Mouse (Mus musculus): ENCODE results near the gene Dmrtc1c1. TPM values are rescaled to one million over a fixed set of nuclear protein-coding genes. Genes with fewer than 3 reads are reported as not detected.
"Not testable (repeated sequence)": the region's sequence is repeated elsewhere in the genome, so short reads cannot be mapped to it uniquely, and the experiment has no call there.

Dmrtc1c1 gene
- total RNA-seq (2021), result not detected
- long read RNA-seq, experiment 1, result 0 reads
- long read RNA-seq, experiment 2, result 0 reads

GRCm38 (mm10) chrX:102802663-102803062, at the start of gene Dmrtc1c1:
Gene Dmrtc1c1, plus strand, starts transcription at chrX:102802963.
- DNase-seq, result not testable (repeated sequence)

- DNase-seq, result no peak
Observed at GRCm38 (mm10) chrX:102765878-102766277, 36.9 kb upstream of the Dmrtc1c1 start.

GRCm38 (mm10) chrX:102812311-102812710, 9.5 kb downstream of the Dmrtc1c1 start:
- no peak for DNase-seq

- not testable (repeated sequence) for DNase-seq
Observed at GRCm38 (mm10) chrX:102854516-102854915, 51.8 kb downstream of the Dmrtc1c1 start, which contains the start of gene Dmrtc1c2. Gene Dmrtc1c2, minus strand, starts transcription at chrX:102854616.

Other genes with a start within 250 kb of the Dmrtc1c1 start
- 10 to 100 TPM; 14.3 to 17.2 TPM for gene Phka1, start 158.7 kb upstream of the Dmrtc1c1 start, total RNA-seq (2021)
- gene Gm3880, start 116.0 kb upstream of the Dmrtc1c1 start, total RNA-seq (2021), result 1 to 10 TPM in 1 of 2 experiments, not detected in 1; 1.2 TPM
- not detected for gene Gm9112, start 95.3 kb upstream of the Dmrtc1c1 start, total RNA-seq (2021)
- not detected for gene Dmrtc1b, start 95.1 kb upstream of the Dmrtc1c1 start, total RNA-seq (2021)
- gene Dmrtc1c2, start 51.7 kb downstream of the Dmrtc1c1 start, total RNA-seq (2021), result not detected
- gene 1700031F05Rik, start 65.0 kb downstream of the Dmrtc1c1 start, total RNA-seq (2021), result not detected
- under 1 TPM; 0.36 to 0.46 TPM for gene Dmrtc1a, start 105.7 kb downstream of the Dmrtc1c1 start, total RNA-seq (2021)
- not detected for gene 1700011M02Rik, start 105.9 kb downstream of the Dmrtc1c1 start, total RNA-seq (2021)
- gene 1700018G05Rik, start 125.4 kb downstream of the Dmrtc1c1 start, total RNA-seq (2021), result 1 to 10 TPM in 1 of 2 experiments, not detected in 1; 1.6 TPM

All from adrenal gland, postnatal 36 days (tissue).